In the genomic region with DNA sequence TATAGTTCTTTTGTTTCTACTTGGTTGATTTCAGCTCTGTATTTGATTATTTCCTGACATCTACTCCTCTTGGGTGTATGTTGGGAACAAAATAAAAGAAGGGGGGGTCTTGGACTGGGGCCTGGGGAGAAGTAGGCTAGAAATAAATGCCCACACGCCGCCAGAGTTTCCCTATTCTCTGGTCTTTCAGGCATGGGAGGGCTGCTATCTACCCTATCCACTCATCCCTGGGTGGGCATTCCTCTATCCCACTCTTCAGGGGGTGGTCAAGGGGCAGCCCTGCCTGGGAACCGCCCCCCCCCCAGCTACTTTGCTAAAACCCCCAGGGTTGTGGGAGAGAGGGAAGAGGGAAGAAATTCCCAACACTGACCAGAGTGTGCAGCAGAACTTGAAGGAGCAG, we compare ENCODE assay signal across 14 mouse cellular contexts. TPM values are rescaled to one million over a fixed set of nuclear protein-coding genes. Genes with fewer than 3 reads are reported as not detected.
DNase-seq lines count a peak whose midpoint lies in the region; ATAC-seq and TF ChIP-seq lines count a peak whose summit lies in the region.
"Not testable (repeated sequence)": the region's sequence is repeated elsewhere in the genome, so short reads cannot be mapped to it uniquely, and the experiment has no call there.
"Had no signal": no experiment of that assay in that cellular context is flagged by ENCODE, and none has a peak within 500 bp of the region (broad histone marks: within the 10 kb centered on the region; RNA-seq: fewer than 3 reads in every experiment).

No protein-coding gene starts in this region.

- H3K9me3 ChIP-seq in embryonic facial prominence, embryonic 13.5 days, result peaks cover 16% of the 10 kb centered on the region
- peaks cover 18% of the 10 kb centered on the region for H3K9me3 ChIP-seq in heart, embryonic 12.5 days (replicated peaks)
- peaks cover 38% of the 10 kb centered on the region for H3K9me3 ChIP-seq in hindbrain, embryonic 12.5 days (replicated peaks)
- H3K9me3 ChIP-seq in intestine, embryonic 15.5 days; kidney, postnatal 0 days (replicated peaks; ENCODE audit: low read length); lung, postnatal 0 days (ENCODE audit: low read length); neural tube, embryonic 11.5 days (ENCODE audit: control insufficient read depth, low read length); stomach, postnatal 0 days (ENCODE audit: control insufficient read depth, low read length): not testable (repeated sequence)

- not testable (repeated sequence) for H3K4me2 ChIP-seq in embryonic facial prominence, embryonic 13.5 days; heart, embryonic 12.5 days; hindbrain, embryonic 12.5 days (replicated peaks); intestine, embryonic 15.5 days (replicated peaks); kidney, postnatal 0 days (ENCODE audit: low read length); lung, postnatal 0 days (replicated peaks; ENCODE audit: low read depth, low read length); neural tube, embryonic 11.5 days (ENCODE audit: low read depth); stomach, postnatal 0 days (replicated peaks; ENCODE audit: low read depth)

- peak; percentile 46; the same call in 1 of the 2 replicates for ATAC-seq in embryonic facial prominence, embryonic 13.5 days (ENCODE audit: insufficient number of reproducible peaks, insufficient read depth, low FRiP score, low TSS enrichment, low read depth)
- 0 out of 2 replicates have a peak, but pooled peaks have one; percentile 10 for ATAC-seq in heart, embryonic 12.5 days (ENCODE audit: insufficient number of reproducible peaks, low FRiP score)
- peak; percentile 59; the same call in 1 of the 2 replicates for ATAC-seq in hindbrain, embryonic 12.5 days (ENCODE audit: low FRiP score)
- ATAC-seq in intestine, embryonic 15.5 days, result peak; percentile 36; the same call in 1 of the 2 replicates
- peak; percentile 69; the same call in 1 of the 2 replicates for ATAC-seq in kidney, postnatal 0 days (replicated peaks; ENCODE audit: low FRiP score, low read depth)
- ATAC-seq in lung, postnatal 0 days, result not testable (repeated sequence)
- ATAC-seq in neural tube, embryonic 11.5 days (ENCODE audit: insufficient read depth, low FRiP score, low TSS enrichment), result peak; percentile 39; the same call in 1 of the 2 replicates
- 0 out of 2 replicates have a peak, but pooled peaks have one; percentile 40 for ATAC-seq in stomach, postnatal 0 days (ENCODE audit: low FRiP score, low TSS enrichment)

- not testable (repeated sequence) for H3K27ac ChIP-seq in embryonic facial prominence, embryonic 13.5 days; heart, embryonic 12.5 days (ENCODE audit: poor library complexity, severe bottlenecking); hindbrain, embryonic 12.5 days; intestine, embryonic 15.5 days; kidney, postnatal 0 days; lung, postnatal 0 days (ENCODE audit: low read length); neural tube, embryonic 11.5 days (ENCODE audit: low read depth, low read length); stomach, postnatal 0 days (replicated peaks)

- H3K9ac ChIP-seq in embryonic facial prominence, embryonic 13.5 days; heart, embryonic 12.5 days; hindbrain, embryonic 12.5 days; intestine, embryonic 15.5 days; kidney, postnatal 0 days (ENCODE audit: low read depth, low read length); lung, postnatal 0 days (replicated peaks; ENCODE audit: low read depth); neural tube, embryonic 11.5 days (ENCODE audit: low read length); stomach, postnatal 0 days (ENCODE audit: low read length): not testable (repeated sequence)

- not testable (repeated sequence) for H3K4me1 ChIP-seq in embryonic facial prominence, embryonic 13.5 days; heart, embryonic 12.5 days (replicated peaks); hindbrain, embryonic 12.5 days; intestine, embryonic 15.5 days (replicated peaks); kidney, postnatal 0 days (replicated peaks; ENCODE audit: insufficient read depth, low read length); lung, postnatal 0 days (ENCODE audit: insufficient read depth, low read depth, low read length); neural tube, embryonic 11.5 days (ENCODE audit: control insufficient read depth, insufficient read depth, low read length); stomach, postnatal 0 days (replicated peaks; ENCODE audit: control insufficient read depth, insufficient read depth)

- TF ChIP-seq CTCF in kidney, postnatal 0 days (IDR thresholded peaks at IDR 0.05; ENCODE audit: low read depth); lung, postnatal 0 days (IDR thresholded peaks at IDR 0.05); stomach, postnatal 0 days (IDR thresholded peaks at IDR 0.05; ENCODE audit: low read depth): not testable (repeated sequence)

- not testable (repeated sequence) for H3K36me3 ChIP-seq in embryonic facial prominence, embryonic 13.5 days; heart, embryonic 12.5 days; hindbrain, embryonic 12.5 days; intestine, embryonic 15.5 days; kidney, postnatal 0 days (ENCODE audit: insufficient read depth, low read length); lung, postnatal 0 days (ENCODE audit: insufficient read depth, low read length); neural tube, embryonic 11.5 days (ENCODE audit: control insufficient read depth, insufficient read depth, low read length); stomach, postnatal 0 days (ENCODE audit: control insufficient read depth, insufficient read depth, low read length)

- WGBS in embryonic facial prominence, embryonic 13.5 days, result 63% methylated on average over 3 of the region's 3 CpGs
- WGBS in heart, embryonic 12.5 days, result 56% methylated on average over 3 of the region's 3 CpGs
- 67% methylated on average over 3 of the region's 3 CpGs for WGBS in hindbrain, embryonic 12.5 days
- 65% methylated on average over 3 of the region's 3 CpGs for WGBS in intestine, embryonic 15.5 days
- WGBS in kidney, postnatal 0 days, result 61% methylated on average over 3 of the region's 3 CpGs
- 59% methylated on average over 3 of the region's 3 CpGs for WGBS in lung, postnatal 0 days
- WGBS in neural tube, embryonic 11.5 days, result 64% methylated on average over 3 of the region's 3 CpGs
- WGBS in stomach, postnatal 0 days, result 64% methylated on average over 3 of the region's 3 CpGs

- not testable (repeated sequence) for H3K27me3 ChIP-seq in embryonic facial prominence, embryonic 13.5 days; heart, embryonic 12.5 days (replicated peaks); hindbrain, embryonic 12.5 days; intestine, embryonic 15.5 days (replicated peaks); kidney, postnatal 0 days (ENCODE audit: insufficient read depth, low read length); lung, postnatal 0 days (replicated peaks; ENCODE audit: insufficient read depth, low read length); neural tube, embryonic 11.5 days (ENCODE audit: control insufficient read depth, insufficient read depth, low read length); stomach, postnatal 0 days (ENCODE audit: control insufficient read depth, insufficient read depth, low read length)

- not testable (repeated sequence) for H3K4me3 ChIP-seq in embryonic facial prominence, embryonic 13.5 days; heart, embryonic 12.5 days; hindbrain, embryonic 12.5 days; intestine, embryonic 15.5 days (replicated peaks); kidney, postnatal 0 days (replicated peaks; ENCODE audit: low read depth, low read length); lung, postnatal 0 days (ENCODE audit: low read depth, low read length); neural tube, embryonic 11.5 days (ENCODE audit: low read depth, low read length); stomach, postnatal 0 days (ENCODE audit: low read depth, low read length)

- DNase-seq in kidney, postnatal 0 days (ENCODE audit: low spot score); neural tube, embryonic 11.5 days (ENCODE audit: low spot score); stomach, postnatal 0 days (ENCODE audit: low spot score): not testable (repeated sequence)
- peak; percentile 12 for DNase-seq in lung, postnatal 0 days (ENCODE audit: low spot score)

- not testable (repeated sequence) for TF ChIP-seq EP300 in lung, postnatal 0 days (IDR thresholded peaks at IDR 0.05); stomach, postnatal 0 days (optimal IDR thresholded peaks at IDR 0.05)

RNA-seq across cellular contexts. Expression of a gene that starts 16.8 kb away (rescaled TPM):
- not detected in 2 replicates for polyA plus RNA-seq in embryonic facial prominence, embryonic 13.5 days (2015; fragmentation: Nextera tagmentation; extraction: Ambion mirVana)
- not detected in 2 replicates for polyA plus RNA-seq in heart, embryonic 12.5 days (2016; fragmentation: Nextera tagmentation; extraction: Ambion mirVana)
- not detected in 2 replicates for polyA plus RNA-seq in hindbrain, embryonic 12.5 days (2016; fragmentation: Nextera tagmentation; extraction: Ambion mirVana)
- polyA plus RNA-seq in intestine, embryonic 15.5 days (2015; fragmentation: Nextera tagmentation; extraction: Ambion mirVana), result not detected in 2 replicates
- not detected in 2 replicates for polyA plus RNA-seq in kidney, postnatal 0 days (2015; fragmentation: Nextera tagmentation; extraction: Ambion mirVana)
- not detected in 2 replicates for polyA plus RNA-seq in lung, postnatal 0 days (2015; fragmentation: Nextera tagmentation; extraction: Ambion mirVana)
- polyA plus RNA-seq in neural tube, embryonic 11.5 days (2014; fragmentation: Nextera tagmentation; extraction: Ambion mirVana), result not detected in 2 replicates
- not detected in 2 replicates for polyA plus RNA-seq in stomach, postnatal 0 days (2015; fragmentation: Nextera tagmentation; extraction: Ambion mirVana)
- polyA plus RNA-seq: brain, embryonic 14.5 days; C2C12; embryonic facial prominence, embryonic 11.5 days; forebrain, embryonic 14.5 days; heart, embryonic 16.5 days; hindbrain, embryonic 10.5 days had no signal

RNA-seq across cellular contexts. Expression of a gene that starts 35.9 kb away (rescaled TPM):
- polyA plus RNA-seq in embryonic facial prominence, embryonic 13.5 days (2015; fragmentation: Nextera tagmentation; extraction: Ambion mirVana), result not detected in 2 replicates
- polyA plus RNA-seq in heart, embryonic 12.5 days (2016; fragmentation: Nextera tagmentation; extraction: Ambion mirVana), result 0.29 and 0.69 TPM in 2 replicates
- polyA plus RNA-seq in hindbrain, embryonic 12.5 days (2016; fragmentation: Nextera tagmentation; extraction: Ambion mirVana), result not detected in 2 replicates
- not detected in 2 replicates for polyA plus RNA-seq in intestine, embryonic 15.5 days (2015; fragmentation: Nextera tagmentation; extraction: Ambion mirVana)
- not detected in 2 replicates for polyA plus RNA-seq in kidney, postnatal 0 days (2015; fragmentation: Nextera tagmentation; extraction: Ambion mirVana)
- 0.14 TPM in 1 of 2 replicates, not detected in the other for polyA plus RNA-seq in lung, postnatal 0 days (2015; fragmentation: Nextera tagmentation; extraction: Ambion mirVana)
- not detected in 2 replicates for polyA plus RNA-seq in neural tube, embryonic 11.5 days (2014; fragmentation: Nextera tagmentation; extraction: Ambion mirVana)
- 0.29 TPM in 1 of 2 replicates, not detected in the other for polyA plus RNA-seq in stomach, postnatal 0 days (2015; fragmentation: Nextera tagmentation; extraction: Ambion mirVana)
- polyA plus RNA-seq: brain, embryonic 14.5 days; embryonic facial prominence, embryonic 11.5 days; forebrain, embryonic 14.5 days; hindbrain, embryonic 10.5 days had no signal
